Mouse (Mus musculus) urinary bladder, postnatal 14 days (tissue): ENCODE data around the gene Vwa8.
A peak's percentile ranks its signal among the peaks of the same experiment; 100 is the strongest.

Experiments
- DNase-seq: peaks from one replicate; pipeline ENCODE4 v3.0.0; 2021; ENCODE audit warnings: low spot score

Vwa8 gene

DNA sequence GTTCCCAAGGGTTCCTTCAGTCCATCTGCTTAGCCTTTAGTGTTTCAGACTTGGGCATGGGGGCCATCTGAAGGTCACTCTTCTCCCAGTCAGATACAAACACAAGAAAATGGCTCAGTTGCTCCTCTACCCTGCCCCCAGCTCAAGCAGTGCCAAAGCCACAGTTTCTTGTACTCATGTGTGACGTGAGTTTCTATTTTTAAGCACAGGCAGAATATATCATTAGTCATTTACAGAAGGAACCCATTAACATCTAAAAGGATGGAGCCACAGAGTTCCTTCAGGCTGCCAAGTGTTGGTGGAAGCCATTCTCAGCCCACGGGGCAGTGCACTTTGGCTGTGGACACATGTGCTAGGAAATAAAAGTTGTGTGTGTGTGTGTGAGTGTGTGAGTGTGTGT is 240.6 kb downstream of the Vwa8 start:
- DNase-seq, result no peak

GRCm38 (mm10) chr14:79097181-79097580 is 248.3 kb downstream of the Vwa8 start:
- no peak for DNase-seq

- peak; percentile 74 for DNase-seq
Observed at GRCm38 (mm10) chr14:79106655-79107515, 258.0 kb downstream of the Vwa8 start.

DNA sequence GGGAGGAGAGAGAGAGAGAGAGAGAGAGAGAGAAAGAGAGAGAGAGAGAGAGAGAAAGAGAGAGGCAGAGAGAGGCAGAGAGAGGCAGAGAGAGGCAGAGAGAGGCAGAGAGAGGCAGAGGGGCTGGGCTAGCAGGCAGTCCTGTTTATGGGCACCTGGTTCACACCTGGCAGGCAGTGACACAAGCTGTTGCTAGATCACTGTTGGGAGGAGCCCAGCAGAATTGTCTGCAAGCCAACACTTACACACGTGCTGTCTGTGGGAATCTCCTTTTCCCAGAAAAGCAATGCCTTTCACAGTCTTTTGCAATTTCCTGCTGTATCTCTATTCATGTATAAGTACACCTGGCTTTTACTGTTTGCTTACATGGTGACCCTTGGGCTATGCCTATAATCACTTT is 260.5 kb downstream of the Vwa8 start:
- no peak for DNase-seq

- DNase-seq, result no peak
Observed at GRCm38 (mm10) chr14:79110012-79110411, 261.2 kb downstream of the Vwa8 start.

GRCm38 (mm10) chr14:79112050-79112449 is 263.2 kb downstream of the Vwa8 start:
- no peak for DNase-seq

DNA sequence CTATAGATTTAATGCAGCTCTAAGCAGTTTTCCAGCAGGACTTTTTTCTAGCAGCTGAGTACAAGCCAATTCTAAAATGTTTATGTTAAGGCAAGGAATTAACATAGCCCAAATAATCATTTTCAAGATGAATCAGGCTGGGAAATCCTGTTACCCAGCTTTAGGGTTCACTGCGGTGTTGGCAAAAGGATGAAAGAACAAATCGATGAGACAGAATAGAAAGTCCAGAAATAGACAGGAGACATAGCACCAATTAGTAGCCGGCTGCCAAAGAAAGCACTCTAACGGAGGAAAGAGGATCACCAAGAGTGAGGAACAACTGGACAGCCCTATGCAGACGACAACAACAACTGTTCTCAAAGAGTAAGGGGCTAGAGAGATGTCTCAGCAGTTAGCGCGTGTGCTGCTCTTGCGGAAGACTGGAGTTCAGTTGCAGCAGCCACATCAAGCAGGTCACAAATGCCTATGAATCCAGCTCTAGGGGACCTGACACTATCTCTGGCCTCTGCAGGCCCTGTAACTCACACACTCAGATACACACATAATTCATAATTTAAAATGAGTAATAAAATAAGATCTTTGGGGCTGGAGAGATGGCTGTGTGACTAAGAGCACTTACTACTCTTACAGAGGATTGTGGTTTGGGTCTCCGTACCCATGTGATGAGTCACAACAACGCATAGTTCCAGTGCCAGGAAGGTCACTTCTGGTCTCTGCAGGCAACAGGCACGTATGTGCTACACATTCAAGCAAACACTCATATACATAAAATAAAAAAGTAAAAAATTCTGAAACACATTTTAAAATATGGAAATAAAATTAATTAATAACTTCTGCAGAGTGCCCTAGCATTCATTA is 265.9 kb downstream of the Vwa8 start:
- DNase-seq, result no peak

DNA sequence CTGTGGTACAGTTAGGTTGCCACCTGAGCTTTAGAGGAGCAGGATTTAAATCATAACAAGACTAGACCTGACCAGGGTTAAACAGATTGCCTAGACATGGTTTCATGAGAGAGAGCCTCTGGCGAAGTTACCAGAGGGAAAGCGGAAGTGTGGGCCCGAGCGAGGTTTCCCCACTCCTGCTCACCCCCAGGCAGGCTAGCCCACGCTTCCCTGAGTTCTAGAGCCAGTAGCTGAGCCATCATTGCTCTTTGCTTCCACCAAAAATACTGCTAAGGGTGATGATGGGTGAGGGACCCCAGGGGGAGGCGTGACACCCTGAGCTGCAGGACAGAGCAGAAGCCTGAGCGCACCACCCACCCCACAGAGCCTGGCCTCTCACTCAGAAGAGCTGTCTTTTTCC is 269.6 kb downstream of the Vwa8 start:
- DNase-seq, result no peak

GRCm38 (mm10) chr14:79119354-79119753 is 270.5 kb downstream of the Vwa8 start:
- DNase-seq, result no peak

- DNase-seq, result no peak
Observed at GRCm38 (mm10) chr14:79120681-79121080, 271.8 kb downstream of the Vwa8 start.

DNA sequence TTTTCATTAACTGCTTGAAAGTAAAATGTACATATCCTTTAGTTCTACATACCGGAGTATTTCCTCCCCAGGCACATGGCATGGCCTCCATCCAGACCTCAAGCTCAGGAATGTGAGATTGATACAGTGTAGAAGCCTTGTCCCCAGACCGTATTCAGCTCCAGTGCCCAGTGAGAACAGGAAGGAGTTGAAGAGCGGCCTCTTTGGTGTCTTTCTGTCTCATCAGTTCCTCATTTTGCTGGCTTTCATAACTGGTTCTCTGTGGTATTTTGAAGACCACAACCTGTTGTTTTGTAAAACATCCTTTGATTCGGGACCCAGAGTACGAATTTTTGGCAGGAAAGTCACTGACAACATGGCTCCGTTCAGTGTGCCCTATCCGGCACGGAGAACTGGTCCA is 274.6 kb downstream of the Vwa8 start:
- no peak for DNase-seq

DNA sequence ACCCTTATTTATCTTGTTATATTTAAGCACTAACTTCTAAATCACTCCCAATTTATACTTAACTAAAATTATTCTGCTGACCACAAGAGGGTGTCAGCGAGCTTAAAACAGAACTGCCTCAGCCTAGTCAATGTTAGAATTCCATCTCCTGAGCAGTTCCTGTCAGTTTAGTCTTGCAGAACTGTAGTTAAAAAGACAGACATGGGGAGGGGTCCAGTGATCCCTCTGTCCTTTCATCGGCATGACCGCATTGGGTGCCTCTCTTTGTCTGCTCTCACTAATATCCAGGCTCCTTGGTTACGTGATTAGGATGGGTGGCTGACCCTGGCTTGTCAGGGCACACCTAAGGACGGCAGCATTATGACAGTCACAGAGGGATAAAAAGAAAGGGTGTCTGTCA is 275.8 kb downstream of the Vwa8 start:
- peak; percentile 27 for DNase-seq

DNA sequence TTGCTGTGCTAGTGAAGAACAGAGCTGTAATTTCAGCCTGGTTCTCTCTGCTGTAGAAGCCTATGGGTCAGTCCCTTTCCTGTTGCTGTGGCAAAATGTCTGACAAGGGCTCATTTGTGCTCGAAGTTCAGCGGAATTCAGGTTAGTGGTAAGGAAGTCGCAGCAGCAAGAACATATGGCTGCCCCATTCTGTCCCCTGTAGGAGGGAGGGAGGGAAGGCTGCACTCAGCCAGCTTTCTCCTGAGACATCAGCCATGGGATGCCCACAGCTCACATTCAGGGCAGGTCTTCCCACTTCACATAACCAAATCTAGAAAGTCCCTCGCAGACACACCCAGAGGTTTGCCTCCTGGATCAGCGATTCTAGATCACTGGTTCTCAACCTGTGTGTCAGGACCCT is 277.3 kb downstream of the Vwa8 start:
- no peak for DNase-seq

GRCm38 (mm10) chr14:79134891-79135334 is 286.1 kb downstream of the Vwa8 start:
- DNase-seq, result no peak

DNA sequence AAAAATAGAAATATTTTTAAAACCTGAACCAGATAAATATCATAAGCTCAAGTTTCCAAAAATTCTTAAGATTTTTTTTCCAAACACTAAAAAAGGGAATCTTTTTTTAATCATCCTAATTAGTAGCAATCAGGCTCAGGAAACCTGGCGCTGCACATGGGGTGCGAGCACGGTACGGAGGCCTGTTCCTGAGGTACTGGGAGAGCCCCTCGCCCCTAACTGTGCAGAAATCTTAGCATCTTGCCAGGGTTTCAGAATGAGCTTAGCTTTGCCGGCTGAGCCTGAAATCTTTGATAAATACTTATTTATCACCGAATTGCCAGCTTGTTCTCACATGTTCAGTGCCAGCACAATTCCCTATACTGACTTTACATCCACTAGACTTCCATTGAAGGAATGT is 286.6 kb downstream of the Vwa8 start:
- DNase-seq, result no peak

GRCm38 (mm10) chr14:79136585-79136984 is 287.7 kb downstream of the Vwa8 start:
- no peak for DNase-seq

GRCm38 (mm10) chr14:79137100-79137499 is 288.2 kb downstream of the Vwa8 start:
- no peak for DNase-seq

DNA sequence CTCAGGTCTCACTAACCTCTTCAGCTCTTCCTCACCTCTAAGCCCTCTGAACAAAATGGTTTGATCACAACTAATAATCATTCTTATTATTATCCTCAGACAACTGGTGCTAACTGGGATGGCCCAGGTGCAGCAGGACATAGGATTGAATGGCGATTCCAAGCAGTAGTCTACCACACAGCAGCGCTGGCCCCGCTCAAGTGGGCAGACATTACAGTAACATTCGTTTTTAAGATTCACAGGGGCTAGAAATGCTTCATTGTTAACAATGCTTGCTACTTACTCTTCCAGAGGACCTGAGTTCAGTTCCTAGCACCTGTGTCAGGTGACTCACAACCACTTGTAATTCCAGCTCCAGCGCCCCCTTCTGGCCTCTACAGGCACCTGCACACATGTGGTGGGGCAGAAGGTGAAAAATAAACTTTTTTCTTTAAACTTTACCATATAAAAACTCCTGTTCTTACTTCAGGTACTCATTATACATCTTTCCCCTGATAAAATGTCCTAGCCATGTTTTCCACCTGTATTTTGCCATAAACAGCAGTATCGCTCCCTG is 290.3 kb downstream of the Vwa8 start:
- DNase-seq, result no peak

DNA sequence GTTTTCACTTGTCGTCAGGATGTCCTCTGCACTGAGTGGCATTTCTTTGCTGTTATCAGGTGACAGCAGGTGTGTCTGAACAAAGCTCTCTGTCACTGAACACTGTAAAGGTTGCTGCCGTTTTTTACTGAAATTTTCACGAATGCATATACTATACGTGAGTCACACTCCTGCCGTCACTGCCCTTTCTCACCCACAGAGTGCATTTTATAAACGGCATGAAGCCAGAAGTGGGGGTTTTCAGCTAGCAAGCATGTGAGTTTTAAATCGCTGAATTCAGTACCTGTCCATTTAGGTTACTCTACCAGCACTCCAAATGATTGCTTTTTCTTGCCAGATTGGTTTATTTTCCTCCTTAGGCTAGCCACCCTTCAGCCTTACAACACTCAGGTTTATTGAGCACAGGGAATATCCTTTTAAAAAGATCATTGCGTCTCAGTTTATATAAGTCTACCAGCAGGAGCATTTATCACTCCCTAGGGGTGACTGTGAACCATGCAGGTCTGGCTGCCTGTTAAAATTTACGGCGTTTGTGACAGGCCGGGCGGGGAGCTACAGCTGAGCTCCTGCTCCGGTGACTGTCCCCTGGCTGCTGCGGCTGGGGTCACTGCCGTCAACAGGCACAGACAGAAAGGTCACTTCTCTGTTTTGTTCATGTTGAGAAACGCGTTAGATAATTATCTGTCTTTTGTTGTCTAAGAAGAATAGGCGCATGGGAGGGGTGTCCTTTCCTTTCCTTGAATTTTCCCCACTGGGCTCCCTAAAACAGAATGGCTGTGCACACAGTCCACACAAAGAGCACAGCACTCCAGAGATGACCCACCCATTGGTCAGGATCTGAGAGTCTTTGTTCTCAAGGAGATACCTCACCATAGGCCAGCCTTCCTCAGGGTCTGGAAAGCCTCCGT is 291.3 kb downstream of the Vwa8 start:
- no peak for DNase-seq

GRCm38 (mm10) chr14:79140826-79141219 is 292.0 kb downstream of the Vwa8 start:
- no peak for DNase-seq

DNA sequence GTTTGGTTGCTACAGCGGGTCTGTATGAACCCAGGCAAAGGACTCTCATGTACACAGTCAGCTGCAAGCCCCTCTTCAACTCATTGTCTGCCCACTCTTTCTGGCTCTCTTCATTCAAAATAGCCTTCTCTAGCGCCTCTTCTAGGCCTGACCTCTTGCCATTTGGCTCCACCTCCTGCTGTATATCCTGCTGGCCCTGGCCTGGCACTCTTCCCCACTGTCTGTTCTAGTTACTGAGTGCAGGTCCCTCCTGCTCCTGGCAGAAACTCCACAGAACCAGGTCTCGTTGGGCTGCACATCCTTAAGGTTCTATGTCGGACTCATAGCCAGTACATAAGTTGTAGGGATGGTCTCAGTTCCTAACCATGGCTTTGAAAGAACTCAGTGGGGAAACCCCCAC is 293.5 kb downstream of the Vwa8 start:
- no peak for DNase-seq

DNA sequence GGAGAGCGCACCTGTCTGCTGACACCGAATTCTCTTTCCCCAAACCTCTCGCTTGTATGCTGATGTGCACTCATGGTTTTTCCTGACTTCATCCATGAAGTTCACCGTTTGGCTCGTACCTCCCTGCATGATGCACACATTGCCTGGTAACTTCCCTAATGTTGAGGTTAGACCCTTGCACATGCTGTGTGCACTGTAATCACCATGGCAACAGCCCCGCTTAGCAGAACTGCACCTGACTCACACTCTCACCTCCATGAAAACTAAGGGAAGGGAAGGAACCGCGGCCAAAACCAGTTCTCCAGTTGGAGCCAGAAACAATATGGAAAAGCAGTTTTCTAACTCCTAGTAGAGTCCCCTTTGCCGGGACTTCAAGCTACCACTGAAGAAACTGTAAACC is 294.8 kb downstream of the Vwa8 start:
- DNase-seq, result no peak
